Mouse (Mus musculus) gastrocnemius, postnatal 10 days (tissue): ENCODE results near the gene Gm49711. TPM values are rescaled to one million over a fixed set of nuclear protein-coding genes. Genes with fewer than 3 reads are reported as not detected.
"Not testable (repeated sequence)": the region's sequence is repeated elsewhere in the genome, so short reads cannot be mapped to it uniquely, and the experiment has no call there.

Experiments
- DNase-seq: peaks from one replicate; pipeline ENCODE4 v3.0.0; 2021; ENCODE audit warnings: mixed read lengths
- total RNA-seq, 2 experiments: library from RNA; stranded (reverse); gene quantifications; 2 replicates each; pipeline ENCODE4 v1.2.3; 2021

Gene Gm49711
- total RNA-seq, 2 experiments from 2014 or later, result not detected

DNA sequence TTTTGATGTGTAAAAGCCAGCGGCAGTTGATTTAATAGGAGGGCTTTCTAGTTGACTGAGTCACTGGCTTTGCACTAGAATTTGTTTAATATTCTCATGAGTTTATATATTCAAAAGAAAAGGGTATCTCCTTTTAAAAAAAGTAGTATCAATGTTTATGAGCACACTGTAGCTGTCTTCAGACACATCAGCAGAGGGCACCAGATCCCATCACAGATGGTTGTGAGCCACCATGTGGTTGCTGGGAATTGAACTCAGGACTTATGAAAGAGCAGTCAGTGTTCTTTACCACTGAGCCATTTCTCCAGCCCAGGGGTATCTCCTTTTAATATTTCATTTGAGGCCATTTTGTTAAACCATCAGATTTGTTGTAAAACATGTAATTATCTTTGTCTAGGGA lies 4.7 kb downstream of the Gm49711 start:
- DNase-seq, result no peak

DNA sequence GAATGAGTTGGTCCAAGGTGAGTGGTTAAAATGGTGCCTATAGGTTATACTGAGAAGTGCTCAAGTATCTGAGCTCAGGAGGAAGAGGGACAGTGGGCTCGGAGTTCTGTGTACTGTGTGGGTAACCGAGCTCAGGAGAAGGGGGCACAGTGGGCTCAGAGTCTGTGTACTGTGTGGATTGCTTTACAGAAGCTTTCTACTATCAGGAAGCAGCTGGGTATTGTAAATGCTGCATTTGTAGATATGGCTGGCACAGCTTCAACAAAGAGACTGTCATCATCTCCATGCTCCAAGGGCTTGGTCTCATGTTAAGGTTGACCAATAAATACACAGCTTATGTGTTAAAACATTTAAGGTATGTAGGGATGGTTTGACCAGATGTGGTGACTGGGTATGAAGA lies 6.7 kb downstream of the Gm49711 start:
- no peak for DNase-seq

DNA sequence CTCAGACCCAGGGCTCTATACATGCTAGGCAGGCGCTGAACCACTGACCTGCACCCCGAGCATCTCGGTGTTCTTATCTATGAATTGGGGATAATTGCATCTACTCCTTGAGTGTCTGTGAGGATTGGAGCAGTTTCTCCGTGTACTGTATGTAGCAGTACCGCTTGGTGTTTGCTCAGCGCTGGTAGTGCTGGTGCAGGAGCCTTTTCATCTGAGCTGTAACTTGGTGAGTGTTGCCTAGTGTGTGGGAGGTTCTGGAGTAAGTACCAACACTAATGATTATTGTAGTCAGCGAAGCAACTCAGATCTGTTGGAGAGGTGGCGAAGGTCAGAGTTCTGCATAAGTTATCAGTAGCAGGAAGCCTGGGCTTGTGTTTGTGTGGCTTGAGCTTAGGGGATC lies 12.2 kb downstream of the Gm49711 start:
- DNase-seq, result no peak

DNA sequence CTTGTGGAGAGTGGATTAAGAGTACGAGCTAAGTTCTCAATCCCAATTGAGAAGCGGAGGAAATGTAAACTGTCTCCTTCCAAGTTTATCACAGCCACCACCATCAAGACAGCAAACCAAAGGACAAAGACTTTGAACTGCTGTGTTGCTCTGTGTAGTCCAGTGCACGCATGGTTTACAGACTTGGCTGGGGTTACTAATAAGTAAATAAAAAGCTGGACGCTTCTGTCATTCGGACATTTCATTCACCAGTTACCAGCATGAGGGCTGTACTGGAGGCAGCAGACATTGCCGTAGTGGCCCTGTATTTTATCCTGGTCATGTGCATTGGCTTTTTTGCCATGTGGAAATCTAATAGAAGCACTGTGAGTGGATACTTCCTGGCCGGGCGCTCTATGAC lies 18.7 kb downstream of the Gm49711 start:
- DNase-seq, result no peak

DNA sequence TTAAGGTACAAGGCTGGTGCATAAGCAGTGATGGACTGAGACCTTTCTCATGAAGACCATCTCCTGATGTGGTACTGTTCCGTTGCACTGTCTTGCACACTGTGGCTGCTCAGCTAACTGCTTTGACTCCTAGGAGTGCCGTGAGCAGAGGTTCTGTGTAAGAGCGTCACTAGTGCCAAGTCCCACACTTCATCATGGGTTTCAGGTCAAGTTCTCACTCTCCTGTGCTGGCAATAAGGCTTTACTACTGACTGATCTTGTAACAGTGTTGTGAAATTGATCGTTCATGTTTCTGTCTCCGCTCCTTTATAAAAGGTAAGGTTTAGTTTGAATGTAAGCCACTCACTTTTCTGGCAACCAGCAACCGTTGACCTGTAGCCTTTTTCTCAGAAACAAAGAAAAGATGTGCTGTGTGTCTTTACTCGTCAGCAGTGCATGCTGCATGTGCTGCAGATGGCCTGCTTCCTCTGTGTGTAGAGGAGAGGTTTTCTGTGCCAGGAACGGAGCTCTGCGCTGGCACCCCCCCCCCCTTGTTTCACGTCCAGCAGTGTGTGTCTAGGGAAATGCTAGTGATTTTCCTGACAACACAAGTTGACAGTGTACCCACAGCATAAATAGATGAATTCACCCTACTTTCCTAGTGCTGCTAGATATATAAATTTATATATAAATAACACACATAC lies 25.8 kb downstream of the Gm49711 start:
- DNase-seq, result no peak

DNA sequence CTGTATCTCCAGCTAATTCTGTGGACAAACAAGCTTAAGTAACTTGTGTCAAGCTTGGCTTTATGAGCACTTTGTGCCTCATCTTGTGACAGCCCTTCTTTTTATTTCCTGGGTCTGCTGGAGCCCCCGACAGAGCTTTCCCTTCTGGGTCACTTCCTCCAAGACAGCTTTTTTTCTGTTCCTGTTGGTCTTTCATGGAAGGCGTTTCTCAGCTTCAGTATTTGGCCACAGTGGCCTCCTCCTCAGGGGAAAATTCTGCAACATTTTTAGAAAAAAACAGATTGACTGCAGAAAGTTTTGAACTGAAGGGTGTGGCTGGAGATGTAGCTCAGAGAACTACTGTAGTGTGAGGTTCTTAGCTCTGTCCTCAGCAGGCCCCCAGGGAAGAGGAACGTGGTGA lies 31.1 kb downstream of the Gm49711 start:
- DNase-seq, result no peak

DNA sequence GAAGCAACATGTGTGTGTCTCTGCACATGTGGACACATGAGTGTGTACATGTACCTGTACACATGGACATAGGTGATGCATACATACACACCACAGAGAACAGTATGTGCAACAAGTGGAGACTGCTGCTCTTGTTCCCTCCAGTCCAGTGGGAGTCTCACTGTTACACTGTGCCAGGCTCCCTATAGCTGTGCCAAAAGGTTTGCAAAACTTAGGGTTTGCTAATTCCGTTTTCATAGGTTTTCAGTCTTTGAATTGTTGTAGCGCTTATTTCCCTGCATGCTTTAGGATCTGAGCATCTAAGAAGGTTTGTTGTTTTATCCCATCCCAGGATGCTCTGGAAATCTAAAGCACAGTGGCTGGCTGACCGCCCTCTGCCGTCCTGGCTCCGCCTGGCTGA lies 33.8 kb downstream of the Gm49711 start:
- DNase-seq, result no peak

DNA sequence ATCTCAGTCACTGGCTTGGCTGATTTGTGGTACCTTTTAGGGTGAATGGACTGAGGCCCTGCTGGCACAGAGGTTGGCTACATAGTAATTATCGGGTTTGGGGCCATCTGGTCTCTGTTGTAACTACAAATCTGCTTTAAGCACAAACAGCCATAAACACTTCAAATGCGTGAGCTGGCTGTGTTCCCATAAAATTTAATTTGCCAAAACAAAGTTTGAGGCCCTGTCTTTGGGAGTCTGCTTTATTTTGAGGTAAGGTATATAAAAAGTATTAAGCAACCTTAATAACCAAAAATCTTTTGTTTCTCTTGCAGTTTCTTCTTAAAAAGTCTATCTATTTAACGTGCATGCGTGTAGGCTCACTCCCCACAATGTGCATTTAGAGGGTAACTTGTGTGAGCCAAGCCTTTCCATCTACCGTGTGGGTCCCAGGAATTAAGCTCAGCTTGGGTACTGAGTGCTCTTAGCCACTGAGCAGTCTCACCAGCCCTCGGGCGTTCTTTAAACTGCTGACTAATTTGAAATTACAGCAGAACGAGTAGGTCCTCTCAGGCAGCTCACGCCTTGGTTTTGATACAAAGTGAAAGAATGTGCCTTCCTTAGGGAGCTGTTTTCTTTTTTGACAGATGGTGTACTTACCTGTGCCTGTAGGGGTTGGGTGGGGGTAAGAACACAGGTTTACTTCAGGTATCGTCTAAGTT lies 40.4 kb downstream of the Gm49711 start:
- no peak for DNase-seq

DNA sequence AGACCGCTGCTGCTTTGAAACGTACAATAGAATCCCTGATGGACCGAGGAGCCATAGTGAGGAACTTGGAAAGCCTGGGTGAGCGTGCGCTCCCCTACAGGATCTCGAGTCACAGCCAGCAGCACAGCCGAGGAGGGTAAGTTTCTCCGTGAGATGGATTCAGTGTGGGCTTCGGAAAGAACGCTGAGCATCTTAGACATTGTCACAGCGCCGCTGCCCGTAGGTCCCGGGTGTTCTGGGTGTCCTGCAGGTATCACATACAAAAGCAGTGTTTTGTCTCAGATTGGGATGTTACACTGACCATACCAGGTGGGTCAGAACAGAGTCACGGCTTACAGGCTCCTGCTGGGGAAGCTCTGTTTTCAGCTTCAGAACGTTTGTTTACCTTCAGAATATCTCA lies 41.5 kb downstream of the Gm49711 start:
- no peak for DNase-seq

DNA sequence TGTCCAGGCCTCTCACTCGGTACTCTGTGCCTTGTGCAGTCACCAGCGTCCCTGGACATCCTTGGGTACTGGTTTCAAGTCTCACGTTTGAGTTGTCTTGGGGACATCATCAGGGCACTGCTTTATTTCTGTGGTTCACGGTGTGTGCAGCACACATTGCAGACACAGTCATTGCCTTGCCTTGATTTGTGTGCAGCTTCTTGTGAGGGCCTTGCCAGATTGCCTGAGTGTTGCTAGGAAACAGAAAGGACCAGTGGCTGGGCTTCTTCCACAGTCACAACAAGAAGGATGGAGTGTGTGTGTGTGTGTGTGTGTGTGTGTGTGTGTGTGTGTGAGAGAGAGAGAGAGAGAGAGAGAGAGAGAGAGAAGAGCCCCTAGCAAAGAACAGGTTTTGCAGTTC lies 42.0 kb downstream of the Gm49711 start:
- DNase-seq, result no peak

DNA sequence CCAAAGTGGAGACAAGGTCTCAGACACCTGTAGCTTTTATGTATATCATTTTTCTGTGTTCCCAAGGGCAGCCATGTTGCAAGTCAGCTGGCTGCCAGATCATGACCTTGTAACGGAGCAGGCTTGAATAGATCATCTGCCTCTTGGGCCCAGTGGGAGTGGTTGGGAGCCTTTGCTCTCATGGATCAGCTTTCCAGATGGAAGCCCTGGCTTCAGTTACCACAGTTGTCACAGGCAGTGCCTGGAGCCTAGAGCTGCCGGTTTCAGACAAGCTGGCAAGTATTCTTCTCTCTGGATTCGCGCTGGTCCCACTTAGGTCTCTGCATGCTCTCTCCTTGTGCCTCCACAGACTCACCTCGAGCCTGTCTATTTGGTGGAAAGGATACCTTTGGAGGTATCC lies 44.0 kb downstream of the Gm49711 start:
- no peak for DNase-seq

DNA sequence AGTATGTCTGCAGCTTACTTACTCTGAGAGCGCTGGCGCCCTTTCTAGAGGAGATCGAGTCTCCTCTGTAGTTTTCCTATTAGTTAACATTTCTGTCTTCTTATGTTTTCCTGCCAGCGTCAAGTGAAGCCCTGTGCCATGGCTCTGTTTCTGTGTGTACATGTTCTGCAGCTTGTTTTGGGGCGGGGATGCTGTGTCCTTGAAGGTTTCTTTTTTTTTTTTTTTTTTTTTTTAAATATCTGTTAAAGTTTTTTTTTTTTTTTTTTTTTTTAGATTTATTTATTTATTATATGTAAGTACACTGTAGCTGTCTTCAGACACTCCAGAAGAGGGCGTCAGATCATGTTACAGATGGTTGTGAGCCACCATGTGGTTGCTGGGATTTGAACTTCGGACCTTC lies 44.8 kb downstream of the Gm49711 start:
- DNase-seq, result not testable (repeated sequence)

DNA sequence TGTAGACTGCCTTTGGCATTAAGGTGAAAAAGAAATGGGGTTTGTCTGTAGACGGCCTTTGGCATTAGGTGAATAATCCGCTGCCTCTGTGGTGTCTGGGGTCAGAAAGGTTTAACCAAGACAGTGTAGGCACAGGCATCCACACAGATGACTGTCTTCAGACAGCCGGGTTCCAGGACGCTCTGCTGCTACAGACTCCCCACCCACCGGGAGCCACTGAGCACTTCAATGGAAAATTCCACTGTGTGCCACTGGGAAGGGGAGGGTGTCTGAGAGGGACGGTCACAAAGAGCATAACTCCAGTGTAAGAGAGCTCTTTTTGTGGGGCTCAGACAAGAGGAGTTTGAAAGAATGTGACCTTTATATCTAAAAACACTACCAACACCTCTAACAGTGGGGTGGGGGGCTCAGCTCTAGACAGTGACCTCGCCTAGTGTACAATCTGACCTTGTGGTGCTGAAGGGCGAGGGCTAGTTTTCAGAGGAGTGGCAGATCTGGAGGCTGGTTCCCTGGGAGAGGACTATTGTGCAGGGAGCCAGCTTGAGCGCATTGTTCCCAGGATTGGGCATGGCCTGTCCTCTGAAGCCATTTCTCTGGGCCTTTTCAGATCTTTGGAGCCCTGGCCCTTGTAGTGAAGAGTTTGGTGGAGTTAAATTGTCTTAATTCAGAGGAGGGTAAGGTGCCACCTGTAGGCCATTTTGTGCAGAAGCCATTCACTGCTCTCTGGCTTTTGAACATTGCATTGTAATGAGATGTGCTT lies 45.6 kb downstream of the Gm49711 start:
- DNase-seq, result no peak

DNA sequence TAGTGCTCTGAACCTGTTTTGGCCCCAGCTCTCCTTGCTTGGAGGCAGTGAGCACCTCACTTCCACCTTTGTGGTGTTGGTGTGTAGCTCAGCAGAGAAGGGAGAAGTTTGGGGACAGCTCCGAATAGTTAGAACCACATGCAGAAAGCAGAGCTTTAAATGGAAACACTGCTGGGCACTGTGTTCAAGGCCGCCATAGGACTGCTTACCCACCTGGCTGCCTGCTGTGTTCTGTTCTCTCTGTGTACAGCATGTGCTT lies 46.1 kb downstream of the Gm49711 start:
- no peak for DNase-seq

DNA sequence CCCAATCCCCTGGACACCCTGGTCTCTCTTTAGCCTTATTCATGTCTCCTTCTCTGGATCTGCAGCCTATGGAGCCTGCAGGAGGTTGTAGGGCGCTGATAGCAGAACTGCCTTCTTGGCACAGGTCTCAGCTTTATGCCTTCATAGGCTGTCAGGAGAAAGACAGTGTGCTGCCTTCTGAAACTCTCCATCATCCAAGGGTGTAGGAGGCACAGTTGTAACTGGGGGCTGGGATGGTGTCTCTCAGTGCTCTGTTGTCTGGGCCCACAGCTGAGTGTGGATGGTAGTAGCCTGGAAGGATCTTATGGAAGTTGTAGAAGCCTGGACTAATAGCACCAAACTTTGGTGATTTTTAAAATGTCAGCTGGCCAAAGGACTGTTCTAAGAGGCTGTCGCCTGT lies 46.8 kb downstream of the Gm49711 start:
- no peak for DNase-seq

DNA sequence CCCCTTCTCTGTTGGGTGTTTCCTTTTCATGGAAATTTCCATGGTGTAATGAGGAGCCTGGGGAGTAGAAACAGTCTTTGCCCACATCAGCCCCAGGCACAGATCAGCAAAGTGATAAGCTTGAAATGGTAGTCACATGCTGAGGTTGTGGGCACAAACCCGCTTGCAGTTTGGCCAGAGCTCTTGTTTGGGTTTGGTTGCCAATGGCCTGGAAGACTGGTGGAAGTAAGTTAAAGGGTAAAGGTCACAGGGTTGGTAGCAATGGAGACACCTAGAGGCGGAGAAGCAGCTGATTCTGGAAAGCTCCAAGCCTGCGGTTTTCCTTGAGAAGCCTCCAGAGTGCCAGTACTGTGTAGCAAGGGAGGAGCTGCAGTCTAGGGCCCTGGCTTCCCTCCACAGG lies 47.5 kb downstream of the Gm49711 start:
- DNase-seq, result no peak

DNA sequence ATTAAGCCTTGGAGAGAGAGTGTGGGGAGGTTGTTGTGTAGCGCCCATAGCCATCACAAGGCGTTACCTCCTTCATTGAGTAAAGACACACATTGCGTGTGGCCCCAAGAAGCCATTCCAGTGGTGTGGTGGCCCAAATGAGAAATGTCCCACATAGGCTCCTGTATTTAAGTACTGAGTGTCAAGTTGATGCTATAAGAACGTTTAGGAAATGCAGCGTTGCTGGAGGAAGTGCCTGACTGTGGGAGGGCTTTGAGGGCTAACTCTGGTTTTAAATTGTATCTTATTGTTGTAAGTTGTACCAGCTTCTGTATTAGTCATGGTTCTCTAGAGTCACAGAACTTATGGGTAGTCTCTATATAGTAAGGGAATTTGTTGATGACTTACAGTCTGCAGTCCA lies 49.2 kb downstream of the Gm49711 start:
- DNase-seq, result no peak

DNA sequence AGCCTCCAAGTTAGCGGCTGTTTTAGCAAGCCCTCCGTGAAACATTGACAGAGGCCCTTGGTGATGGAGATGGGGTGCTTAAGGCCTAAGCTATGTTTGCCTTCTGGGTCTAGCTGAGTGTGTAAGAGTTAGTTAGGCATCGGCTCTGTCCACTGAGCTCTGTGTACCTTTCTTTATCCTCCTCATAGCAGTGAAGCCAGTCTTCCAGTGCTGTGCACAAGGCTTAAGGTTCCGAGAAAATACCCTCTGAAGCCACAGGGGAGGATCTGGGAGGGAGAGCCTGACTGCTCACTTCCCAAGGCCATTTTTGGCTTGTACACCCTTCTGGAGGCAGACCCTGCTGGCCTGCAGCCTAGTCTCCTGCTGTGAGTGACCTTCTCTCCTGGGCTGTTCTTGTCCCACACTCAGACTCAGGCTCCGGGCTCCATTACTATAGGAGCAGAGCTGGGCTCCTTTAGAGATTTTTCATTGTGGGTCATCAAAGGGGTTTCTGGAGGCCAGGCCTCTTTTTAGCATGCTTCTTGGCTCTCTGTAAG lies 56.7 kb downstream of the Gm49711 start:
- no peak for DNase-seq

DNA sequence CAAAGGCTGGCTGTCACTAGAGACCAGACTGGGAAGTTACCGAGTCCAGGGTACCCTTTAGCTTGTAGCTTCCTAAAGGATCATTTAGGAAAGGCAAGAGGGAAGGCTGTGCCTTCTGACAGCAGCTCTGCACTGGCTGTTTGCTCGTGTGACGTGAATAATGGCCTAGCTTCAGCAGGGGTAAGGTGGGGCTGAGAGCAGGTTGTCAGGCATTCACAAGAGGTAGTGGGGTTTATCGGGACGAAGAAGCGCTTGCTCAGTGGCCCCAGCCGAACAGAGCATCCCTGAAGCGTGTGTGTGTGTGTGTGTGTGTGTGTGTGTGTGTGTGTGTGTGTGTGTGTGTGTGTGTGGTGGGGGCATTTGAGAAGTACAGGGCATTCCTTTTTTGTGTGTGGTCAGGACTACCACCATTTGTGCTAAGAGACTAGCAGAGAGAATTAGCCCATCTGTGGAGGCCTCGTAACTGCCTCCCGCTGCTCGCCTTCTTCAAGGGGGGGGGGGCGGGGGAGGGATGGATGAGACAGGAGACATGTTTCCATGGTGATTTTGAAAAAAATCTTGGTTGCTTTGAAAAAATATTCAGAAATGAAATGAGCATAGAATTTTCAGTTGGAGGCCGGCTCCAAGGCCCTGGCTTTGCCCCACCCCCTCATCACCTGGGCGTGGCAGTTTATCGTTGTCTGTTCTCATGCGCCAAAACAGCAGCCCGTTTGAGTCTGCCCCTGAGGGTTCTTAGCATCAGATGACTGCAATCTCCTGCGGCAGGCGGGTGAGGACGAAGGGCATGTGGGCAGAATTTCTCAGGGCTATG lies 57.7 kb downstream of the Gm49711 start:
- DNase-seq, result no peak

DNA sequence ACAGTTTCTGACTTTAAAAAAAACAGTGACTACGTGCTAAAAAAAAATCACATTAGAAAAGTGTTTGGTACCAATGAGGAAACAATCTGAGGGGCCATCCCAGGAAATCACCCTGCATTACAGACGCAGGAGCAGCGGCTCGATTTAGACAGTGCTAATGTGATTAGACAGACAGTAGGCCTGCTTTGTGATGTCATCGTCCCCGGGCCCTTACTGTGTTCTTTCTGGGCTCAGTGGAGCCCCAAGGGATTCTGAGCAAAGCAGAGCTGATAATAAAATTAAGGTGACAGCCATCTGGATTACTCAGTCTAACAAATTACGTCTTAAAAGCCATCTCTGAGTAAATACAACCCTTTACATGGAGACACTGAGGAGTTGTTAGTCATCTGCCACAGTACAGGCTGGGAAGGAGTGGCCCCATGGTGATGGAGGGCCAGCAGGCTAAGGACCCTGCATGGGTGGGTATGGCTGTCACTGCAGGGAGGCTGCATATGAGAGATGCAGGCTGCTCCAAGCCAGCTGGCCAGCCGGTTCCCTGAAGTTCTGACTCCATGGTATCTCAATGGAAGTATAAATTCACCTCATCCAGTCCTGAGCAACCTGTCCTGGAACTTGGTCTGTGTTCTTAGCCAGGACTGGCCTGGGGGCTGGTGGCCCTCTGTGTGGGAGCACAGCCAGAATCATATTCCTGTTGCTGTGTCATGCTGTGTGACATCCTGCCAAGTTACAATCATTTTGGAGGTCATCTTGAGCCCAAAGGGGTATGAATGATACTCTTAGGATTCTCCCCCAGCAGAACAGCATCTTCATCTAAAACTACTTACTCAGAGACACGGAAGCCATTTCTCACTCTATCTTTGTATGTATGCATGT lies 59.5 kb downstream of the Gm49711 start:
- DNase-seq, result no peak

DNA sequence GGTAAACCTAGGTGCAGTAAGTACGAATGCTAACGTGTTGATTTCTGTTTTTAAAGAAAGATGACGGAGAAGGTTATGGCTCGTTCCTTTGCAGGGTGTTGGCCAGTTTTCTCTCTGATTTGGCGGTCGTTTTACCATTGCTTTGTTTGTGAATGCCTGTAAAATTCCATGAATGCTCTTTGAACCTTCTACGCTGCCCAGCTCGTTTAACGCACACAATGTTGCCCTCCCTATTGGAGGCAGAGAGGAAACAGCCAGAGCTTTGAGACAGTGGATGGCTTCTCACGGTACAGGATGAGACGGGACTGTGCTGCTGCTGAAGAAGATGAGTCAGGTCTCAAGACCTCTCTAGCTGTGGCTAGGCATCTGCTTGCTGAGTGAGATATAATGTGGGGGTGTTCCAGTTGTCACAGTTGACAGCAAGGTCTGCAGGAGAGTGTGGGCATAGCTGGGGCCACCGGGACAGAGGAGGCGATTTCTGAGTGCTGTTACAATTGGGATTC lies 60.9 kb downstream of the Gm49711 start:
- no peak for DNase-seq
